ENCODE assay signal across 17 mouse cellular contexts in the genomic region with DNA sequence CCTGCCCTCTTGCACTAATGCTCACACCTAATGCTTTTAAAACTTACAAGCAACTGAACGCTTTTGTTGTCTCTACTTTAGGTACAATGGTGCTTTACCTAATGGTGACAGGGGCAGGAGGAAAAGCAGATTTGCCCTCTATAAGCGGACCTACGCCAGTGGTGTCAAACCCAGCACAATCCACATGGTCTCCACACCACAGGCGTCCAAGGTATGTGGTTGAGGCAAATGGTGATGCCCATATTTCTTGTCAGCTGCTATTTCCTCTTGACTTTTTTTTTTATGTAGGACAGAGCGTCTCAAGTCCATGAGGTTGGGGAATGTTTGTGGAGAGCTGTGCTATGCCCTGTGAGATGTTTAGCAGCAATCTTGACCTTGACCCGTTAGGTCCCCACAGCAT. TPM values are rescaled to one million over a fixed set of nuclear protein-coding genes. Genes with fewer than 3 reads are reported as not detected.
A peak's percentile ranks its signal among the peaks of the same experiment; 100 is the strongest.
DNase-seq lines count a peak whose midpoint lies in the region; TF ChIP-seq lines count a peak whose summit lies in the region.
"Had no signal": no experiment of that assay in that cellular context is flagged by ENCODE, and none has a peak within 500 bp of the region (broad histone marks: within the 10 kb centered on the region; RNA-seq: fewer than 3 reads in every experiment).

No protein-coding gene starts in this region.

- no peaks in the 10 kb centered on the region for H3K79me2 ChIP-seq in myocyte (ENCODE audit: control insufficient read depth, insufficient read depth)

- no peak overlapping the region for H3K4me2 ChIP-seq in myocyte (ENCODE audit: low read depth)

- intact Hi-C loops in heart, postnatal 14 days (cut with DNase I), result loop anchor here (5.0 kb wide), 1 partner anchor 46 kb away; a partner anchor contains a TSS
- intact Hi-C loops in left cerebral cortex, postnatal 36 days (cut with DNase I), result no loop called here

- no peak overlapping the region for H3K4me3 ChIP-seq in myocyte

- DNase-seq in heart, adult 11 months, result peak; percentile 81
- DNase-seq in heart, postnatal 14 days, result no peak
- no peak for DNase-seq in left cerebral cortex, postnatal 36 days (ENCODE audit: low spot score in 2 of 2)
- DNase-seq: adrenal gland, adult 2 months; adrenal gland, adult 8-10 months; adrenal gland, postnatal 10 days; adrenal gland, postnatal 14 days; adrenal gland, postnatal 25 days; adrenal gland, postnatal 36 days; B cell, adult 2 months; cerebellum, adult 11 months; cerebellum, adult 11-12 months; cerebellum, adult 18-20 months had no signal

- no peaks in the 10 kb centered on the region for H3K36me3 ChIP-seq in myocyte (ENCODE audit: control insufficient read depth, insufficient read depth)
- H3K36me3 ChIP-seq: G1E had no signal

- no peaks in the 10 kb centered on the region for H3K27me3 ChIP-seq in myocyte (ENCODE audit: control insufficient read depth, insufficient read depth, insufficient read length)
- H3K27me3 ChIP-seq: CH12.LX had no signal

- no peak overlapping the region for H3ac ChIP-seq in myocyte (ENCODE audit: control insufficient read depth, insufficient read length)

- no peak for TF ChIP-seq POLR2A in myocyte (IDR thresholded peaks at IDR 0.05; ENCODE audit: insufficient read length, low read depth)

TF ChIP-seq in myocyte, 11 proteins besides CTCF, POLR2A, EP300 and RAD21:
- TF ChIP-seq CEBPB (IDR thresholded peaks at IDR 0.05; ENCODE audit: insufficient read depth, poor library complexity, severe bottlenecking) (no peak), MYOG (IDR thresholded peaks at IDR 0.05; ENCODE audit: control insufficient read depth in 1 of 3, insufficient read depth in 1 of 3, insufficient read length in 2 of 3, low read depth in 2 of 3) (peak in 1 of 3 experiments; percentile 64), REST (IDR thresholded peaks at IDR 0.05; ENCODE audit: insufficient read depth, insufficient read length) (no peak), MAX (IDR thresholded peaks at IDR 0.05; ENCODE audit: low read depth) (no peak), SRF (IDR thresholded peaks at IDR 0.05; ENCODE audit: control insufficient read depth, insufficient read length, low read depth) (no peak), POLR2AphosphoS2 (IDR thresholded peaks at IDR 0.05; ENCODE audit: insufficient read length, low read depth) (no peak), TCF3 (IDR thresholded peaks at IDR 0.05; ENCODE audit: insufficient read length, low read depth) (no peak), USF1 (IDR thresholded peaks at IDR 0.05; ENCODE audit: low read depth) (no peak), TCF12 (IDR thresholded peaks at IDR 0.05; ENCODE audit: insufficient read depth, poor library complexity, severe bottlenecking) (no peak), MYOD1 (IDR thresholded peaks at IDR 0.05; ENCODE audit: control insufficient read depth in 1 of 3, insufficient read length in 2 of 3, low read depth in 2 of 3) (peak in 2 of 3 experiments; percentile 41 to 56), E2F4 (IDR thresholded peaks at IDR 0.05; ENCODE audit: insufficient read depth) (no peak)

RNA-seq across cellular contexts. Expression of a gene that starts 47.5 kb away (rescaled TPM):
- total RNA-seq in heart, postnatal 14 days (2021), result 10 to 100 TPM; 15.6 to 18.6 TPM
- 15.8 TPM for polyA plus RNA-seq in myocyte (2012; fragmentation: generic; extraction: Trizol)
- 10 to 100 TPM; 18.5 to 25.2 TPM for total RNA-seq in left cerebral cortex, postnatal 36 days (2021)
- total RNA-seq: CH12.LX, MEL had no signal
- polyA plus RNA-seq: G1E had no signal
